In the genomic region with DNA sequence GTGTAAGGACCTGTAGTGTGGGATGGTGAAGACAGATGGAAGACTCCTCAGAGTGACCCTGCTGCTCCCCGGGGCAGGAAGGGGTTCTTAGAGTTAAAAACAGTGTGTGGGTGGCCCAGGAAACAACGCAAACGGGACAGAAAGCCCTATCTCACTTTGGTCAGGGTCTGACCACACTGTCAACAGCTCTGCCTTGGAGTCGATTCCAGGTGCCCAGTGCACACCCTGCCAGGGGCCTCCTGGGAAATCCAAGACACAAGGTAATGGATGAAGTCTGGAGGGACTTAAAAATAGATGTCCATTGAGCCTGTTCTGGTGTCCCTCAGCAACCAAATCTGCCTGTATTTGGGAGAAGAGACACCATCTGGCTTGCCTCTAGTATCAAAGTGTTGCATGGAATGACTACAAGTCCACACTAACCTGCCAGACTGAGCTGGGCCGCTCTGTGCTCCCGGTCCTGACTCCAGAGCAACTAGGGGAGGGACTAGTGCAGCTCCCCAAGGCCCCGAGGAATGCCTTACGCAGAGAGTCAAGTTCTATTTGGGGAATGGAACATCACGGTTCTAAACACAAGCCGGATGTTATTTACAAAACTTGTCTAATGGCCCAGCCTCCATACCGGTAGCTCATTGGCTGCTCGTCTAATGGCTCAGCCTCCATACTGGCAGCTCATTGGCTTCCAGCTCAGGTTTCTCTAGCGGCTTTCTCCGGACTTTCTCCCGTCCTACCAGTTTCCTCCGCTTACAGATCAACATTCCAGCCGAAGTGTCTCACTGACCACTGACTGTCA, we compare ENCODE assay signal across 8 mouse cellular contexts. TPM values are rescaled to one million over a fixed set of nuclear protein-coding genes. Genes with fewer than 3 reads are reported as not detected.
DNase-seq lines count a peak whose midpoint lies in the region; ATAC-seq lines count a peak whose summit lies in the region.

No protein-coding gene starts in this region.

- intact Hi-C loops in left cerebral cortex, postnatal 25 days (cut with DNase I) = no loop called here

- DNase-seq in cerebellum, adult 8-10 months = no peak
- DNase-seq in embryo, embryonic 10.5 days (ENCODE audit: low spot score) = peak; percentile 94
- peak; percentile 95 for DNase-seq in gastrocnemius, postnatal 25 days
- DNase-seq in left cerebral cortex, postnatal 25 days (ENCODE audit: low spot score in 2 of 2) = peak; percentile 72 to 74
- DNase-seq in skeletal muscle tissue, adult 2 months (ENCODE audit: low read depth, low spot score) = peak; percentile 99

- peak; percentile 68; the same call in 1 of the 2 replicates for ATAC-seq in cerebellum, adult (ENCODE audit: insufficient number of reproducible peaks, low FRiP score, low TSS enrichment)
- peak; percentile 98 for ATAC-seq in inflammation-experienced regulatory T-cells, adult 6 months
- peak; percentile 87 for ATAC-seq in megakaryocyte-erythroid progenitor cell, adult 5-6 weeks (replicated peaks; ENCODE audit: low FRiP score, low TSS enrichment, poor library complexity, severe bottlenecking)

RNA-seq across cellular contexts. Expression of a gene that starts 12.1 kb away (rescaled TPM):
- not detected for total RNA-seq in gastrocnemius, postnatal 25 days (2021)
- not detected for polyA plus RNA-seq in inflammation-experienced regulatory T-cells, adult 6 months (2017; shearing (Covaris generic))
- not detected for total RNA-seq in left cerebral cortex, postnatal 25 days (2021)
- total RNA-seq in megakaryocyte-erythroid progenitor cell, adult 5-6 weeks (2014; fragmentation: Nextera tagmentation) = not detected in 2 replicates
- not detected in 2 replicates for total RNA-seq in megakaryocyte-erythroid progenitor cell, adult 5-6 weeks (2017)

RNA-seq across cellular contexts. Expression of a gene that starts 20.0 kb away (rescaled TPM):
- total RNA-seq in gastrocnemius, postnatal 25 days (2021) = 10 to 100 TPM; 15.1 to 27.0 TPM
- polyA plus RNA-seq in inflammation-experienced regulatory T-cells, adult 6 months (2017; shearing (Covaris generic)) = 100 to 1,000 TPM; 168 to 251 (median 221) TPM
- total RNA-seq in left cerebral cortex, postnatal 25 days (2021) = 10 to 100 TPM; 15.1 to 29.0 TPM
- total RNA-seq in megakaryocyte-erythroid progenitor cell, adult 5-6 weeks (2014; fragmentation: Nextera tagmentation) = 2.0 and 3.9 TPM in 2 replicates
- total RNA-seq in megakaryocyte-erythroid progenitor cell, adult 5-6 weeks (2017) = 58.5 and 61.6 TPM in 2 replicates
